ENCODE assay signal across 9 mouse cellular contexts in genomic region chr2:119743808-119744162, GRCm38 (mm10). TPM values are rescaled to one million over a fixed set of nuclear protein-coding genes. Genes with fewer than 3 reads are reported as not detected.
DNase-seq lines count a peak whose midpoint lies in the region; ATAC-seq and TF ChIP-seq lines count a peak whose summit lies in the region.
"Had no signal": no experiment of that assay in that cellular context is flagged by ENCODE, and none has a peak within 500 bp of the region (broad histone marks: within the 10 kb centered on the region; RNA-seq: fewer than 3 reads in every experiment).

No protein-coding gene starts in this region.

- H3K27me3 ChIP-seq in heart, embryonic 15.5 days, result peaks cover 22% of the 10 kb centered on the region
- H3K27me3 ChIP-seq in forebrain, embryonic 11.5 days (ENCODE audit: control insufficient read depth, insufficient read depth, low read length), result peaks cover 27% of the 10 kb centered on the region
- H3K27me3 ChIP-seq in limb, embryonic 15.5 days, result peaks cover 55% of the 10 kb centered on the region
- peaks cover 39% of the 10 kb centered on the region for H3K27me3 ChIP-seq in midbrain, postnatal 0 days (ENCODE audit: insufficient read depth, low read length)

- DNase-seq in heart, postnatal 4 days, result no peak
- no peak for DNase-seq in forebrain, embryonic 11.5 days (ENCODE audit: low spot score)
- no peak for DNase-seq in midbrain, postnatal 0 days (ENCODE audit: low spot score)
- DNase-seq in left cerebral cortex, postnatal 36 days (ENCODE audit: low spot score in 2 of 2), result no peak
- no peak for DNase-seq in thymus, postnatal 0 days (ENCODE audit: low spot score)
- DNase-seq in B cell, adult 2 months, result no peak

- H3K4me1 ChIP-seq in heart, embryonic 15.5 days (replicated peaks), result peaks cover 37% of the 10 kb centered on the region
- peaks cover 22% of the 10 kb centered on the region for H3K4me1 ChIP-seq in forebrain, embryonic 11.5 days (replicated peaks; ENCODE audit: control insufficient read depth, insufficient read depth, low read length)
- H3K4me1 ChIP-seq in limb, embryonic 15.5 days, result peaks cover 38% of the 10 kb centered on the region
- H3K4me1 ChIP-seq in midbrain, postnatal 0 days (ENCODE audit: insufficient read depth, low read length), result peaks cover 12% of the 10 kb centered on the region; the same call in 1 of the 2 replicates

- H3K36me3 ChIP-seq in heart, embryonic 15.5 days, result no peaks in the 10 kb centered on the region
- no peaks in the 10 kb centered on the region for H3K36me3 ChIP-seq in forebrain, embryonic 11.5 days (ENCODE audit: control insufficient read depth, insufficient read depth, low read length)
- no peaks in the 10 kb centered on the region for H3K36me3 ChIP-seq in limb, embryonic 15.5 days
- H3K36me3 ChIP-seq in midbrain, postnatal 0 days (ENCODE audit: insufficient read depth, low read length), result no peaks in the 10 kb centered on the region

- H3K9me3 ChIP-seq in heart, embryonic 15.5 days (replicated peaks), result no peaks in the 10 kb centered on the region
- no peaks in the 10 kb centered on the region for H3K9me3 ChIP-seq in forebrain, embryonic 11.5 days (ENCODE audit: control insufficient read depth, low read length)
- no peaks in the 10 kb centered on the region for H3K9me3 ChIP-seq in limb, embryonic 15.5 days
- H3K9me3 ChIP-seq in midbrain, postnatal 0 days (ENCODE audit: low read length), result no peaks in the 10 kb centered on the region

- no peak overlapping the region for H3K27ac ChIP-seq in heart, embryonic 15.5 days
- no peak overlapping the region for H3K27ac ChIP-seq in forebrain, embryonic 11.5 days (ENCODE audit: low read depth, low read length)
- no peak overlapping the region for H3K27ac ChIP-seq in limb, embryonic 15.5 days
- H3K27ac ChIP-seq in midbrain, postnatal 0 days (ENCODE audit: low read depth, low read length), result no peak overlapping the region

- no peak for ATAC-seq in heart, embryonic 15.5 days (replicated peaks; ENCODE audit: insufficient number of reproducible peaks, insufficient read depth, low FRiP score, low read depth)
- no peak for ATAC-seq in forebrain, embryonic 11.5 days (replicated peaks; ENCODE audit: low FRiP score)
- ATAC-seq in limb, embryonic 15.5 days (ENCODE audit: insufficient number of reproducible peaks, low FRiP score, low TSS enrichment, low read depth), result no peak
- no peak for ATAC-seq in midbrain, postnatal 0 days (ENCODE audit: low FRiP score)

- H3K9ac ChIP-seq in heart, embryonic 15.5 days, result peak overlapping the region; percentile 40; the same call in 1 of the 2 replicates
- no peak overlapping the region for H3K9ac ChIP-seq in forebrain, embryonic 11.5 days (ENCODE audit: low read length)
- no peak overlapping the region for H3K9ac ChIP-seq in limb, embryonic 15.5 days
- H3K9ac ChIP-seq in midbrain, postnatal 0 days (replicated peaks; ENCODE audit: low read length, poor library complexity, severe bottlenecking), result no peak overlapping the region

- intact Hi-C loops in left cerebral cortex, postnatal 36 days (cut with DNase I), result loop anchor here (2.0 kb wide), 1 partner anchor 55 kb away; no protein-coding TSS in a partner anchor

- TF ChIP-seq CTCF in midbrain, postnatal 0 days (IDR thresholded peaks at IDR 0.05), result no peak

- H3K4me3 ChIP-seq in heart, embryonic 15.5 days, result peak overlapping the region; percentile 37
- H3K4me3 ChIP-seq in forebrain, embryonic 11.5 days (ENCODE audit: low read depth, low read length), result 0 out of 2 replicates have a peak overlapping the region, but pooled peaks have one; percentile 9
- H3K4me3 ChIP-seq in limb, embryonic 15.5 days, result peak overlapping the region; percentile 70
- peak overlapping the region; percentile 13; the same call in 1 of the 2 replicates for H3K4me3 ChIP-seq in midbrain, postnatal 0 days (ENCODE audit: low read depth, low read length)

- WGBS in heart, embryonic 15.5 days, result 16% methylated on average over 22 of the region's 22 CpGs
- 5% methylated on average over 22 of the region's 22 CpGs for WGBS in forebrain, embryonic 11.5 days
- 6% methylated on average over 22 of the region's 22 CpGs for WGBS in limb, embryonic 15.5 days
- WGBS in midbrain, postnatal 0 days, result 8% methylated on average over 22 of the region's 22 CpGs

- peak overlapping the region; percentile 99 for H3K4me2 ChIP-seq in heart, embryonic 15.5 days
- peak overlapping the region; percentile 42; the same call in 1 of the 2 replicates for H3K4me2 ChIP-seq in forebrain, embryonic 11.5 days (ENCODE audit: low read depth, low read length, severe bottlenecking)
- H3K4me2 ChIP-seq in limb, embryonic 15.5 days, result peak overlapping the region; percentile 29
- peak overlapping the region; percentile 29; the same call in 1 of the 2 replicates for H3K4me2 ChIP-seq in midbrain, postnatal 0 days (ENCODE audit: low read depth, low read length, poor library complexity, severe bottlenecking)

RNA-seq across cellular contexts. Expression of gene Itpka, which starts 1.6 kb away (rescaled TPM):
- polyA plus RNA-seq in heart, embryonic 15.5 days (2015; fragmentation: Nextera tagmentation; extraction: Ambion mirVana), result 2.0 and 2.4 TPM in 2 replicates
- 1 to 10 TPM; 1.5 to 1.7 TPM for total RNA-seq in heart, postnatal 4 days (2021)
- polyA plus RNA-seq in forebrain, embryonic 11.5 days (2014; fragmentation: Nextera tagmentation; extraction: Ambion mirVana), result 1.5 and 1.6 TPM in 2 replicates
- 0.31 and 0.55 TPM in 2 replicates for polyA plus RNA-seq in limb, embryonic 15.5 days (2015; fragmentation: Nextera tagmentation; extraction: Ambion mirVana)
- total RNA-seq in midbrain, postnatal 0 days (2014; rRNA removed), result 0.42 and 3.4 TPM in 2 replicates
- polyA plus RNA-seq in midbrain, postnatal 0 days (2015; fragmentation: Nextera tagmentation; extraction: Ambion mirVana), result 0.50 and 0.57 TPM in 2 replicates
- total RNA-seq in left cerebral cortex, postnatal 36 days (2021), result 100 to 1,000 TPM; 199 to 221 TPM
- 1.6 and 2.1 TPM in 2 replicates for polyA plus RNA-seq in thymus, postnatal 0 days (2015; fragmentation: Nextera tagmentation; extraction: Ambion mirVana)

RNA-seq across cellular contexts. Expression of gene Ltk, which starts 16.4 kb away (rescaled TPM):
- polyA plus RNA-seq in heart, embryonic 15.5 days (2015; fragmentation: Nextera tagmentation; extraction: Ambion mirVana), result 0.10 and 0.22 TPM in 2 replicates
- under 1 TPM in 1 of 2 experiments, not detected in 1; 0.16 TPM for total RNA-seq in heart, postnatal 4 days (2021)
- 0.11 and 0.19 TPM in 2 replicates for polyA plus RNA-seq in forebrain, embryonic 11.5 days (2014; fragmentation: Nextera tagmentation; extraction: Ambion mirVana)
- polyA plus RNA-seq in limb, embryonic 15.5 days (2015; fragmentation: Nextera tagmentation; extraction: Ambion mirVana), result not detected in 2 replicates
- 8.1 and 9.9 TPM in 2 replicates for total RNA-seq in midbrain, postnatal 0 days (2014; rRNA removed)
- 2.7 and 3.2 TPM in 2 replicates for polyA plus RNA-seq in midbrain, postnatal 0 days (2015; fragmentation: Nextera tagmentation; extraction: Ambion mirVana)
- 10 to 100 TPM; 18.8 to 23.4 TPM for total RNA-seq in left cerebral cortex, postnatal 36 days (2021)
- polyA plus RNA-seq in thymus, postnatal 0 days (2015; fragmentation: Nextera tagmentation; extraction: Ambion mirVana), result 0.08 TPM in 1 of 2 replicates, not detected in the other
- polyA plus RNA-seq: limb, embryonic 11.5 days had no signal

RNA-seq across cellular contexts. Expression of gene Rpap1, which starts 43.6 kb away (rescaled TPM):
- polyA plus RNA-seq in heart, embryonic 15.5 days (2015; fragmentation: Nextera tagmentation; extraction: Ambion mirVana), result 15.4 and 20.6 TPM in 2 replicates
- 10 to 100 TPM; 16.1 to 18.7 TPM for total RNA-seq in heart, postnatal 4 days (2021)
- 38.1 and 40.3 TPM in 2 replicates for polyA plus RNA-seq in forebrain, embryonic 11.5 days (2014; fragmentation: Nextera tagmentation; extraction: Ambion mirVana)
- 22.1 and 22.2 TPM in 2 replicates for polyA plus RNA-seq in limb, embryonic 15.5 days (2015; fragmentation: Nextera tagmentation; extraction: Ambion mirVana)
- 16.0 and 20.5 TPM in 2 replicates for total RNA-seq in midbrain, postnatal 0 days (2014; rRNA removed)
- polyA plus RNA-seq in midbrain, postnatal 0 days (2015; fragmentation: Nextera tagmentation; extraction: Ambion mirVana), result 11.1 and 11.4 TPM in 2 replicates
- 10 to 100 TPM; 19.4 to 20.6 TPM for total RNA-seq in left cerebral cortex, postnatal 36 days (2021)
- 17.9 and 18.0 TPM in 2 replicates for polyA plus RNA-seq in thymus, postnatal 0 days (2015; fragmentation: Nextera tagmentation; extraction: Ambion mirVana)

RNA-seq across cellular contexts. Expression of gene Tyro3, which starts 53.7 kb away (rescaled TPM):
- polyA plus RNA-seq in heart, embryonic 15.5 days (2015; fragmentation: Nextera tagmentation; extraction: Ambion mirVana), result 6.2 and 8.5 TPM in 2 replicates
- 1 to 10 TPM; 9.5 to 9.7 TPM for total RNA-seq in heart, postnatal 4 days (2021)
- 27.7 and 29.8 TPM in 2 replicates for polyA plus RNA-seq in forebrain, embryonic 11.5 days (2014; fragmentation: Nextera tagmentation; extraction: Ambion mirVana)
- 28.7 and 32.6 TPM in 2 replicates for polyA plus RNA-seq in limb, embryonic 15.5 days (2015; fragmentation: Nextera tagmentation; extraction: Ambion mirVana)
- total RNA-seq in midbrain, postnatal 0 days (2014; rRNA removed), result 66.3 and 72.0 TPM in 2 replicates
- polyA plus RNA-seq in midbrain, postnatal 0 days (2015; fragmentation: Nextera tagmentation; extraction: Ambion mirVana), result 21.3 and 21.8 TPM in 2 replicates
- 100 to 1,000 TPM; 191 to 198 TPM for total RNA-seq in left cerebral cortex, postnatal 36 days (2021)
- 1.8 and 2.3 TPM in 2 replicates for polyA plus RNA-seq in thymus, postnatal 0 days (2015; fragmentation: Nextera tagmentation; extraction: Ambion mirVana)

Comparison
In these comparisons a context has a peak if more than half of its experiments do, and no peak if none do; other contexts are left out.
1. H3K4me2 ChIP-seq: peak in every context shown above with its lines; median percentile 99 in heart, embryonic 15.5 days; 42 in forebrain, embryonic 11.5 days; 29 in limb, embryonic 15.5 days; 29 in midbrain, postnatal 0 days.
2. H3K4me3 ChIP-seq: peak in every context shown above with its lines; median percentile 70 in limb, embryonic 15.5 days; 37 in heart, embryonic 15.5 days; 13 in midbrain, postnatal 0 days; 9 in forebrain, embryonic 11.5 days.